Mouse (Mus musculus): ENCODE measurements at regions not wholly inside any gene's neighbourhood (a gene's known extent, or its start where the extent isn't known, plus 50 kb on each side); places are given as distances from the start of the nearest gene placed in this dataset.

DNA sequence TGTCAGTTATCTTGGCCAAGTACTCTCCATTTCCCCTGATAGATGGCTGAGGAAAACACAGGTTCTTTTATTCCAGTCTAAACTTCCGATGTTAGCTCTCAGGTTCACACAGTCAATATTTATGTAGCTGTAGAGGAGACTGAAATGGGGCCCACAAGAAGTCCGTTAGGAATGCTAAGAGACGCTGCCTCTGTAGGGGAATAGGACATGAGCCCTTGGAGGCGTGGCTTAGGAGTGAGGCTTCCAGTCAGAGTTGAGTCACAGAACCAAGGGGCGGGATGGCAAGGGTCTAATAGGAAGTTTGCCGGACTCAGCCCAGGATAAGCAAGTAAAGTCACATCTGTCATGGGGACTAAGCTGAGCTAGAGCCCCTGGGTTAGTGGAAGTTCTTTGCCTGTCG lies 150.5 kb downstream of the Bcl11b start:
- no peak overlapping the region for H3K27ac ChIP-seq (ENCODE audit: low read length)
- no peak overlapping the region for H3K9ac ChIP-seq (replicated peaks; ENCODE audit: low read length)
- no peaks in the 10 kb centered on the region for H3K27me3 ChIP-seq (ENCODE audit: insufficient read depth, low read length)
- 53% methylated on average over 7 of the region's 7 CpGs for WGBS
- H3K4me2 ChIP-seq (replicated peaks; ENCODE audit: low read depth, low read length) = no peak overlapping the region
- no peak overlapping the region for H3K4me3 ChIP-seq (ENCODE audit: low read length)
- ATAC-seq (ENCODE audit: low FRiP score, low TSS enrichment) = no peak
- H3K36me3 ChIP-seq (ENCODE audit: insufficient read depth, low read length) = no peaks in the 10 kb centered on the region
- no peaks in the 10 kb centered on the region for H3K4me1 ChIP-seq (ENCODE audit: insufficient read depth, low read length)
- no peaks in the 10 kb centered on the region for H3K9me3 ChIP-seq (ENCODE audit: low read length)

DNA sequence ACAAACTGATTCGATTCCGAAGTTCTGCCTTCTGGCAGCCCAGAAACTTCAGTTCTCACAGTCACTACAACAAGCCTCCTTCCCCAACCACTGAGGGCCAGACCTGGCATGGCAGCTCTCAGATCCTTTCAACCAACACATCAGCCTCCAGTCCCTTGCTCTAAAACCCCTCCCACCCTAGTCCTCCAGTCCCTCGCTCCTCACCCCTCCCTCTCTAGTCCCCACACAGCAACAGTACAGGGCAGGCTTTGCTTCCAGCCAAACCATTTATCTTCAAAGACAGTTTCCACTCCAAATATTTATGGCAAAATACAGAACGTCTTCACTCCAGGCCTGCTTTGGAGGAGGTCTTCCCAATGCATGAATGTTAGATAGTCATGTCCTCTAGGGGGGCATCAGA lies 147.9 kb downstream of the Bcl11b start:
- H3K4me1 ChIP-seq (ENCODE audit: insufficient read depth, low read length) = peaks cover 5% of the 10 kb centered on the region; the same call in 1 of the 2 replicates
- H3K4me3 ChIP-seq (ENCODE audit: low read length) = no peak overlapping the region
- H3K27ac ChIP-seq (ENCODE audit: low read length) = no peak overlapping the region
- no peak for ATAC-seq (ENCODE audit: low FRiP score, low TSS enrichment)
- no peaks in the 10 kb centered on the region for H3K27me3 ChIP-seq (ENCODE audit: insufficient read depth, low read length)
- no peaks in the 10 kb centered on the region for H3K36me3 ChIP-seq (ENCODE audit: insufficient read depth, low read length)
- 59% methylated on average over 4 of the region's 4 CpGs for WGBS
- H3K4me2 ChIP-seq (replicated peaks; ENCODE audit: low read depth, low read length) = no peak overlapping the region
- no peaks in the 10 kb centered on the region for H3K9me3 ChIP-seq (ENCODE audit: low read length)
- H3K9ac ChIP-seq (replicated peaks; ENCODE audit: low read length) = no peak overlapping the region

DNA sequence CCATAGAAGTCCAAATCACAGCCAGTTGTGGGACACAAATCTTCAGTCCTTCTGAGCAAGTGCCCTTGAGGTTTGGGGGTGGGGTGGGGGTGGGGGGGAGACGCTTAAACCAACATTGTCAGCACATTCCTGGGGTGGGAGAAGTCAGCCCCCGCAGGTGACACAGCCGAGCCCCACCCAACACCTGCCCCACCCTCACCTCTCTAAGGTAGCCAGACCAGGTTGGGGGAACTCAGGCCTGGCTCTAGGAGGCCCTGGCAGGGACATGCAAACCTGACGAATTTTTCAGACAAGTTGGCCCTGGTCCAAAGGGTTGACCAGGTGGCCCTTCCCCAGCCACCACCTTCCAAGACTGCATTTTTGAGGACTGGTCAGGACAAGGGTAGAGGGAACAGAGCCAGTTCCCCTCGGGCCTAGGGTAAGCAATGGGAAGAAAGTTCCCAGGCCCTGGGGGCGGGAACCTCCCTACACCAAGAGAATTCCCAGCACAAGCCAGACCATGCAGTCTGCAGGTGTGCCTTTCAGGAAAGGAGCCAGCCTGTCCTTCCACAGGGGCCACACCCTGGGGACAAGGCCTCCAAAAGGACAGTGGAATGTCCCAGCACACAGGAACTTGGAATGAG lies 146.9 kb downstream of the Bcl11b start:
- Histone ChIP-seq H3K4me3 (ENCODE audit: low read length) (no peak overlapping the region), H3K9me3 (ENCODE audit: low read length) (no peaks in the 10 kb centered on the region), H3K9ac (replicated peaks; ENCODE audit: low read length) (no peak overlapping the region), H3K36me3 (ENCODE audit: insufficient read depth, low read length) (no peaks in the 10 kb centered on the region), H3K4me2 (replicated peaks; ENCODE audit: low read depth, low read length) (no peak overlapping the region), H3K27me3 (ENCODE audit: insufficient read depth, low read length) (no peaks in the 10 kb centered on the region), H3K27ac (ENCODE audit: low read length) (no peak overlapping the region), H3K4me1 (ENCODE audit: insufficient read depth, low read length) (peaks cover 5% of the 10 kb centered on the region; the same call in 1 of the 2 replicates)
- 51% methylated on average over 6 of the region's 6 CpGs for WGBS
- no peak for ATAC-seq (ENCODE audit: low FRiP score, low TSS enrichment)

DNA sequence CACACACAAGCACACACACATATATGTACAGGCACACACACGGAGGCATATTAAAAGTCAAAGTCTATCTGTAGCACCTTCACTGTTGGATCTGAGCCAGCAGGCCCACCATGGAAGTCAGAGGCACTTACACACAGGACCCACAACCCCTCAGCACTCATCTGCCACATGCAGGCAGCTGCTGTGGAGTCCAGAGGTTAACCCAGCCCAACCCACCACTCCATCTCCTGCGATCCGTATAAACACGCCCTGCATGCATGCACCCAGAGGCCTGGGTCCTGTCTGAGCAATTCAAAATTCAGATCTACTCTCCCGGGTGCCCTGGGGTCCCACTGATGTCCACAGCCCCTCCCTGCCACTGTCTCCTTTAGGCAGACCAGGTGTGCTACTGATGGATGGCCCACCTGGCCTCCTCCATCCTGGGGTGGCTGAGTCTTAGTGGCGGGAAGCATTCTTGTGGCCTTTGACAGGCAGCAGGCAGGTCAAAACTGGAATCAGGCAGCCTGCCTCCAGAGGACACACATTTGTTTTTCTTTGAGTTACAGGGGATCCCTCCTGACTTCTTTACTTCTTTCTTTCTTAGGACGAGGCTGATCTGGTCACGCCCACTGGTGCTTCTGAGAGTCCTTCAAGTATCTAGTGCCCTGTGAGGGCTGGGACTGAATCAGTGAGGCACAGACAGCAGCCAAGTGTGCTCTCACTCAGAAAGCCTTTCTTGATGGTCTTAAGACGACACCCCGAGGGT lies 144.7 kb downstream of the Bcl11b start:
- Histone ChIP-seq H3K4me1 (ENCODE audit: insufficient read depth, low read length) (peaks cover 5% of the 10 kb centered on the region; the same call in 1 of the 2 replicates), H3K27me3 (ENCODE audit: insufficient read depth, low read length) (no peaks in the 10 kb centered on the region), H3K36me3 (ENCODE audit: insufficient read depth, low read length) (no peaks in the 10 kb centered on the region), H3K4me2 (replicated peaks; ENCODE audit: low read depth, low read length) (no peak overlapping the region), H3K4me3 (ENCODE audit: low read length) (no peak overlapping the region), H3K27ac (ENCODE audit: low read length) (no peak overlapping the region), H3K9me3 (ENCODE audit: low read length) (no peaks in the 10 kb centered on the region), H3K9ac (replicated peaks; ENCODE audit: low read length) (no peak overlapping the region)
- WGBS = 55% methylated on average over 10 of the region's 10 CpGs
- ATAC-seq (ENCODE audit: low FRiP score, low TSS enrichment) = no peak

DNA sequence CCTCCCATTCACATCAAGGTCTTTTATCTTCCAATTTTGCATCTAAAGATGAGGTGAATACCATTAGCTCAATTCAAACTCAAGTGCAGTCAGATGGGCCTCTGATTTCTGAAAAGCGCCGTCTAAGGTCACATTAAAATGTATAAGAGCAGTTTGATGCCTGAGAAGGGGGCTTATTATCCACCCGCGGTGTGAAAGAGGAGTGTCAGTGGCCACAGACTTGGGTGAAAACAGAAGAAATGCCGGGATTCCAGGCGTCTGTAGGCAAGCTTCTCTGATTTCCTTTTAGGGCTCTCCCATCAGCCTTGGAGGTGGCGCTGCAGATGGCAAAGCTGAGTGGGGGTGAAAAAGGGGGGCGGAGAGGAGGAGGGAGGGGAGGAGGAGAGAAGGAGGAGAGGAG lies 143.7 kb downstream of the Bcl11b start:
- WGBS = 19% methylated on average over 7 of the region's 8 CpGs
- no peaks in the 10 kb centered on the region for H3K27me3 ChIP-seq (ENCODE audit: insufficient read depth, low read length)

DNA sequence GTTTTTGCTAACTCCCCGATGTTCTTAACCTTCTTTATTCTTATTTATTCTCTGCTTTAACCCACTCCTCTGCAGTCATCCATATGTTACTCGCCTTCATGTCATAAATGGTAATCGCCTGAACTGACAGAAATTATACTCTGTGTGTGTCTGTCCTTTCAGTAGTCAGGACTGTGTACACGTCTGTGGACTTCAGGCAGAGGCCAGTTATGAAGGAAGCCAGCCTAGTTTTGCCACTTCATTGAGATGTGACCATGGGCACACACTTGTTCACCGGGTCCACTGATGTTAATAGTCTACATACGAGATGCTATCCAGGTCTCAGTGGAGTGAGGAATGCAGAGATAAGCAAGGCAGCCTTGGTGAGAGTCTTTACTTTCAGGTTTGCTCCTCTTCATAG lies 143.0 kb downstream of the Bcl11b start:
- Histone ChIP-seq H3K27me3 (ENCODE audit: insufficient read depth, low read length) (no peaks in the 10 kb centered on the region), H3K9me3 (ENCODE audit: low read length) (no peaks in the 10 kb centered on the region), H3K4me3 (ENCODE audit: low read length) (no peak overlapping the region), H3K27ac (ENCODE audit: low read length) (no peak overlapping the region), H3K9ac (replicated peaks; ENCODE audit: low read length) (no peak overlapping the region), H3K36me3 (ENCODE audit: insufficient read depth, low read length) (no peaks in the 10 kb centered on the region), H3K4me2 (replicated peaks; ENCODE audit: low read depth, low read length) (no peak overlapping the region), H3K4me1 (ENCODE audit: insufficient read depth, low read length) (peaks cover 5% of the 10 kb centered on the region; the same call in 1 of the 2 replicates)
- ATAC-seq (ENCODE audit: low FRiP score, low TSS enrichment) = no peak
- 80% methylated on average over 6 of the region's 6 CpGs for WGBS

More for the DNA sequence above, 143.7 kb downstream of the Bcl11b start:
- Histone ChIP-seq H3K4me3 (ENCODE audit: low read length) (no peak overlapping the region), H3K4me2 (replicated peaks; ENCODE audit: low read depth, low read length) (no peak overlapping the region), H3K9me3 (ENCODE audit: low read length) (no peaks in the 10 kb centered on the region), H3K36me3 (ENCODE audit: insufficient read depth, low read length) (no peaks in the 10 kb centered on the region), H3K9ac (replicated peaks; ENCODE audit: low read length) (no peak overlapping the region), H3K4me1 (ENCODE audit: insufficient read depth, low read length) (peaks cover 5% of the 10 kb centered on the region; the same call in 1 of the 2 replicates), H3K27ac (ENCODE audit: low read length) (no peak overlapping the region)
- no peak for ATAC-seq (ENCODE audit: low FRiP score, low TSS enrichment)
